In the genomic region with DNA sequence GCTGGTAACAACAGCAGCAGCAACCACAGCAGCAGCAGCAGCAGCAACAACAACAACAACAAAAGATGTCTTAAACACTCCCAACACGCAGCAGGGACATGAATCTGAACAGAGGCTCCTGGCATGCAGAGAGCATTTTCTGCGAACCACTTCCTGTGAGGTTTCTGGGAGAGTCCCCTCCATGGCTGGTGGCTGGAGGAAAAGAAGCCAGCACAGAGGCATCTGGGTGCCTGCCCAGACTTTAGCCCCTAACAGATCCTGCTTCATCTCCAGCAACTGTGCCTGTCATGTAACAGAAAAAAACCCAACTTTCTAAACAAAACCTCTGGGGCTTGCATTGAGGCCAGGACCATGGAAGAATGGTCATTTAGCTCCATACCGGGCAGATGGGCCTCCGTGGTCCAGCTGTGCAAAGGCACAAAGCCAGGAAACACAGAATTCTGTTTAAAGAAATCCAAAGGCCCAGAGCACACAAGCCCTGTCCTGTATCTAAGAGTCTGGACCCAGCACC, we compare ENCODE assay signal across 11 mouse cellular contexts. TPM values are rescaled to one million over a fixed set of nuclear protein-coding genes. Genes with fewer than 3 reads are reported as not detected.
A peak's percentile ranks its signal among the peaks of the same experiment; 100 is the strongest.
DNase-seq lines count a peak whose midpoint lies in the region; ATAC-seq lines count a peak whose summit lies in the region.
"Had no signal": no experiment of that assay in that cellular context is flagged by ENCODE, and none has a peak within 500 bp of the region (broad histone marks: within the 10 kb centered on the region; RNA-seq: fewer than 3 reads in every experiment).

No protein-coding gene starts in this region.

- no peak overlapping the region for H3K9ac ChIP-seq in embryonic facial prominence, embryonic 12.5 days
- H3K9ac ChIP-seq in liver, embryonic 15.5 days, result no peak overlapping the region

- no peaks in the 10 kb centered on the region for H3K36me3 ChIP-seq in embryonic facial prominence, embryonic 12.5 days
- H3K36me3 ChIP-seq in liver, embryonic 15.5 days (replicated peaks), result no peaks in the 10 kb centered on the region
- H3K36me3 ChIP-seq: G1E had no signal

- 56% methylated on average over 4 of the region's 4 CpGs for WGBS in embryonic facial prominence, embryonic 12.5 days
- WGBS in liver, embryonic 15.5 days (ENCODE audit: insufficient replicate concordance), result 17% methylated on average over 4 of the region's 4 CpGs

- peak overlapping the region; percentile 46; the same call in 1 of the 2 replicates for H3K27ac ChIP-seq in embryonic facial prominence, embryonic 12.5 days
- no peak overlapping the region; the same call in 1 of the 2 replicates for H3K27ac ChIP-seq in liver, embryonic 15.5 days (replicated peaks)

- ATAC-seq in embryonic facial prominence, embryonic 12.5 days (ENCODE audit: insufficient number of reproducible peaks, insufficient read depth, low FRiP score, low TSS enrichment), result no peak
- ATAC-seq in liver, embryonic 15.5 days (ENCODE audit: insufficient read depth), result no peak

- no peaks in the 10 kb centered on the region for H3K9me3 ChIP-seq in embryonic facial prominence, embryonic 12.5 days
- H3K9me3 ChIP-seq in liver, embryonic 15.5 days (replicated peaks), result no peaks in the 10 kb centered on the region
- H3K9me3 ChIP-seq: G1E had no signal

- intact Hi-C loops in heart, postnatal 36 days (cut with DNase I), result loop anchor here (2.0 kb wide), 1 partner anchor 33 kb away; no protein-coding TSS in a partner anchor

- no peak overlapping the region for H3K4me3 ChIP-seq in embryonic facial prominence, embryonic 12.5 days
- H3K4me3 ChIP-seq in liver, embryonic 15.5 days (replicated peaks), result no peak overlapping the region
- H3K4me3 ChIP-seq: erythroblast, embryonic 14.5 days had no signal

- H3K27me3 ChIP-seq in embryonic facial prominence, embryonic 12.5 days, result no peaks in the 10 kb centered on the region
- H3K27me3 ChIP-seq in liver, embryonic 15.5 days, result peaks cover 14% of the 10 kb centered on the region

- DNase-seq in kidney, adult 9 months, result peak; percentile 52
- DNase-seq in kidney, adult 11 months, result no peak
- DNase-seq in heart, postnatal 36 days, result peak; percentile 61 to 70
- no peak for DNase-seq in left cerebral cortex, adult 8-10 months (ENCODE audit: low spot score in 2 of 2)
- no peak for DNase-seq in embryo, embryonic 10 days (ENCODE audit: low spot score)
- DNase-seq in T-cell, adult 2 months (ENCODE audit: low spot score), result no peak

- H3K4me2 ChIP-seq in embryonic facial prominence, embryonic 12.5 days (replicated peaks), result no peak overlapping the region
- peak overlapping the region; percentile 37 for H3K4me2 ChIP-seq in liver, embryonic 15.5 days

- H3K4me1 ChIP-seq in embryonic facial prominence, embryonic 12.5 days, result peaks cover 46% of the 10 kb centered on the region
- peaks cover 15% of the 10 kb centered on the region; the same call in 1 of the 2 replicates for H3K4me1 ChIP-seq in liver, embryonic 15.5 days (replicated peaks)

RNA-seq across cellular contexts. Expression of gene Col4a2, which starts 34.4 kb away (rescaled TPM):
- 82.2 and 84.0 TPM in 2 replicates for polyA plus RNA-seq in embryonic facial prominence, embryonic 12.5 days (2016; fragmentation: Nextera tagmentation; extraction: Ambion mirVana)
- total RNA-seq in heart, postnatal 36 days (2021), result 100 to 1,000 TPM; 228 to 282 TPM
- 7.9 and 9.1 TPM in 2 replicates for polyA plus RNA-seq in liver, embryonic 15.5 days (2015; fragmentation: Nextera tagmentation; extraction: Ambion mirVana)
- 10 to 100 TPM; 28.3 to 41.2 (median 29.8) TPM for total RNA-seq in left cerebral cortex, adult 8-10 months (2022)
- total RNA-seq: neutrophil, adult 5-6 weeks had no signal
- polyA plus RNA-seq: G1E had no signal

RNA-seq across cellular contexts. Expression of gene Col4a1, which starts 34.5 kb away (rescaled TPM):
- polyA plus RNA-seq in embryonic facial prominence, embryonic 12.5 days (2016; fragmentation: Nextera tagmentation; extraction: Ambion mirVana), result 168 and 169 TPM in 2 replicates
- total RNA-seq in heart, postnatal 36 days (2021), result 100 to 1,000 TPM; 371 to 526 TPM
- 20.5 and 27.6 TPM in 2 replicates for polyA plus RNA-seq in liver, embryonic 15.5 days (2015; fragmentation: Nextera tagmentation; extraction: Ambion mirVana)
- total RNA-seq in left cerebral cortex, adult 8-10 months (2022), result 10 to 100 TPM; 24.5 to 35.0 (median 30.3) TPM
- total RNA-seq: neutrophil, adult 5-6 weeks had no signal
- polyA plus RNA-seq: G1E had no signal

Comparison
In these comparisons a context has a peak if more than half of its experiments do, and no peak if none do; other contexts are left out.
1. DNase-seq: peak in kidney, adult 9 months (single experiment) and heart, postnatal 36 days (2 of 2); none in kidney, adult 11 months (single experiment), left cerebral cortex, adult 8-10 months (0 of 2), embryo, embryonic 10 days (single experiment) and T-cell, adult 2 months (single experiment).
2. RNA of gene Col4a2, which starts 34.4 kb away (total RNA-seq): 228 to 282 TPM in heart, postnatal 36 days; 28.3 to 41.2 TPM in left cerebral cortex, adult 8-10 months; every median in the first group is over 4 times any median in the second.
3. RNA of gene Col4a1, which starts 34.5 kb away (total RNA-seq): 371 to 526 TPM in heart, postnatal 36 days; 24.5 to 35.0 TPM in left cerebral cortex, adult 8-10 months; every median in the first group is over 10 times any median in the second.